Mouse (Mus musculus) heart, postnatal 36 days (tissue): ENCODE measurements at regions not wholly inside any gene's neighbourhood (a gene's known extent, or its start where the extent isn't known, plus 50 kb on each side); places are given as distances from the start of the nearest gene placed in this dataset.

Experiments
- DNase-seq, 2 experiments: peaks; one replicate each; pipeline ENCODE4 v3.0.0; 2021 to 2022
- intact Hi-C: fragments of 180-260 bp; cut with DNase I; formaldehyde crosslinking; loops from one replicate; pipeline ENCODE4 v1.15.1; 2025

GRCm38 (mm10) chr16:18683556-18683955, 53.8 kb upstream of the Sept5 start:
- intact Hi-C loops, result no loop called here
- no peak for DNase-seq

DNA sequence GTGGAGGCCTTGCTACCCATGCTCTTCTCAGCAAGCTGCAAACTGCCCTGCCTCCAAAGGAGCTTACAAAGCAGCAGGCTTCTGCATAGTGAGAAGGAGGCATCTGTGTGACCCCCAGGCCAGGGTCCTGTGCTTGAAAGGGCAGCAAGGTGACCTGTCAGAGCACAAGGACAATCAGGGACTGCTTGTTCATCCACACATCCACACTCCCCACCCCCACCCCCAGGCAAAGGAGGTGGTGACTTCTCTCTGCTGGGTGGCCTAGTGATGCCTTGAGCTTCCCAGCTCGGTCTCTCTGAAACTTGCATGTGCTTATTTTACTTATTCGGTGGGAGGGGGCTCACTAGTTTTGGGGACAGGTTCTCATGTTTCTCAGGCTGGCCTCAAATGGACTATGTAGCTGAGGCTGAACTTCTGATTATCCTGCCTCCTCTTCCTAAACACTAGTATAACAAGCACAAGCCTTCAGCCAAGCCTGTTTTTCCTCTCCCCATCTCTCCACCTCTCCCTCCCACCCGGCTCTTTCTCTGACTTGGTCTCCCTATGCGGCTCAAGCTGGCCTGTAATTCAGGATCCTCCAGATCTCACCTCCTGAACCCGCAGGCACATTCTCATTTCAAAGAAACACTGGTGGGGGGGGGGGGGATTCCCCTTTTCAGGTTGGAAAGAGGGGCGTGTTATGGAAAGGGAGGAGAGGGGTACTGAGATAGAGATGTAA, 56.4 kb upstream of the Sept5 start:
- no peak for DNase-seq
- intact Hi-C loops, result no loop called here

DNA sequence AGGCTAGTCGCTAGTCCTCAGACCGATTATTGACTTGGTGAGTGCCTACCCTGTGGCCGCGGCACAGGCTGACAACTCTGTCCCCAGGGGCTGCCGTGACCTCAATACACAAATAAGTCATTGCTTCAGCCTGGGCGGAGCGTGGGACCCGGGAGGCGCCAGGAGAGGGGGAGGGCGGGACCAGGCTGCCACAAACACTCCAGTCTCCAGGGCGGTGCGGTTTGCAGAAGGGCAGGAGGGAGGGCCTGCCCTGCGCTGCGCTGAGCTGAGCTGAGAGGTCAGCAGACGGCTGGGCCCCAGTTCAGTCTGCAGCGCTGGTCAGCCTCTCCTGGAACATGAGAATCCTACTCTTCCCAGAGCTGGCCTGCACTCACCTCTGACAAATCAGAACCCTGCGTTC, 57.2 kb upstream of the Sept5 start:
- intact Hi-C loops, result no loop called here

DNA sequence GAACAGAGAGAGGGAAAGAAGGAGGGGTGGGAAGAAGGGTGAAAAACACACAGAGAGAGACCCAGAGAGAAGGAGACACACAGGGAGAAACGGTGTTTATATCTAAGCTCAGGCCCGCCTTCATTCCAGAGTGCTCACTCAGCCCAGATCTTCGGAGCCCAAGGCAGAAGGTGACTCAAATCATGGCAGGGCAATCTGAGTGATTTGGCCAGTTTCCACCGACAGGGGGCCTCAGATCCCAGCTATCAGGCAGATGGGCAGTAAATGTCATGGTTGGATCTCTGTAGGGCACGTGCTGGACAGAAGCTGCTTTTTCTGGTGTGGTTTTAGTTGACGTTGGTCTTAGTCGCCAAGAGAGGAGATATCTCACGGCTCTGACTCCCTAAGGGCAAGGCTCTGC, 57.6 kb upstream of the Sept5 start:
- intact Hi-C loops, result no loop called here
- peak; percentile 53 to 71 for DNase-seq

More for the DNA sequence above, 57.2 kb upstream of the Sept5 start:
- DNase-seq, result peak; percentile 86

GRCm38 (mm10) chr16:18695596-18695995, 65.8 kb upstream of the Sept5 start:
- intact Hi-C loops, result loop anchor here (5.0 kb wide), 2 partner anchors 37 to 82 kb away; partner anchors contain the start of gene Cldn5

GRCm38 (mm10) chr16:18696074-18696819, 66.5 kb upstream of the Sept5 start:
- intact Hi-C loops, result loop anchor here (1.0 to 5.0 kb wide), 4 partner anchors 36 to 163 kb away; partner anchors contain the start of gene Cldn5
- DNase-seq, result peak; percentile 86 to 92

More at GRCm38 (mm10) chr16:18695596-18695995, 65.8 kb upstream of the Sept5 start:
- DNase-seq, result no peak

- intact Hi-C loops, result loop anchor here (1.0 to 5.0 kb wide), 4 partner anchors 36 to 162 kb away; partner anchors contain the start of gene Cldn5
- DNase-seq, result no peak
Measured at GRCm38 (mm10) chr16:18696820-18697168, 67.0 kb upstream of the Sept5 start.

DNA sequence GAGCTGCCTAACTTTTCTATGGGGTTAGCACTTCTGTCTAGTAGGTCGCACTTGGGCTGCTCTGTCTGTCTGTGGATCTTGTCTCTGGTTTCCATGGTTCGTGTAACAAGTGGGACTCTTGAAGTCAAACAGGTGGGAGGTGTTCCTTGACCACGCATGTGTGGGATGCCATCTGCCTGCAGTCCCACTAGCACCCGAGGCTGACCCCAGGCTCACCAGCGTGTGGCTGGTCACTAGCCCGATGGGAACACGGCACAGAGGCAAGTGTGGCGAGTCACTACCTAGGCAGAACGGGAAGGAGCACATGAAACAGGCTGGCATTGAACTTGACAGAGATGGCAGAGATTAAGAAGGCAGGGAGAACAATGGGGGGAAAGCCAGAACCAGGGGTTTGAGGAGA, 72.5 kb upstream of the Cldn5 start:
- intact Hi-C loops, result no loop called here

DNA sequence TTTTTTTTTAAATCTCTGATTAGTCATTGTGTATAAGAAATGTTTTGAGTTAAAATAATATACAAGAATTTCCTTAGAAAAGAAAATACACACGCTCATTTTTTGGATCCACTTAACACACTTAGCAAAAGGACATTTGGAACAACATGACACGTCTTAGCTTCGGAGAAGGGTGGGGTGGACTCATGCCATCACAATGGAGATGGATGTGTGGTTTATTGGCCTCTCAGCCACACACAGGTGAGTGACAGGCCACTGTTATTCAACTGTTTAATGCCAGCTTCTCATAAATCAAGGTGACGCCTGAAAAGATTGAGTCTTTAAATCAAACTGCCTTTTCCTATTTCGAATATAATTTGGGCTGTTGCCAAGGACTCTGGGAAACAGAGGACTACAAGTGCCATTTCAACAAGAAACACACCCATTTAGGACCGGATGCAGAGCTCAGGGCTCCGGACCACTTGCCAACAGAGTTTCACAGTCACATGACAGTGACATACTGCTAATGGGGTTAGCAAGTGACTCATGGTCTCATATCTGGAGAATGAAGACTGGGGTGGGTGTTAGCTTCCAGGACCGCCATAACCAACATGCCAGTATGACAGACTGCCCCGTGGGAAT, 71.5 kb upstream of the Cldn5 start:
- peak; percentile 38 to 50 for DNase-seq
- intact Hi-C loops, result no loop called here

More for the DNA sequence above, 72.5 kb upstream of the Cldn5 start:
- DNase-seq, result no peak

DNA sequence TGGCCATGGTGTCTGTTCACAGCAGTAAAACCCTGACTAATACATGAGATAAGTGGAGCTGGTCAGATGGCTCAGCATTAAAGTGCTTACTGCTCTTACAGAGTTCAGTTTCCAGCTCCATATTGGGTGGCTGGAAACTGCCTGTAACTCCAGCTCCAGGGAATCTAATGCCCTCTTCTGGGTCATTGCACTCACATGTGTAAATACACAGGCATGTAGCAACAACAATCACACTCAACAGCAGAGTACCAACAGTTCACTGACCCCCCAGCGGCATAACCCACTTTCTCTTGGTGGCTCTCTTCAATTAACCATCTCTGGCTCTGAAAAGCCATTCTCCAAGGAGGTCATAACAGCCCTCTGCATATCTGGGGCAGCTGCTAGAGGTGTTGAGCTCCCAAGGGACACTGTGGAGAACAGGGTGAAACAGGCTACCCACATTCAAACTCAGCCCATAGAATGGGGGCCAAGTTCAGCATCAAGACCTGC, 65.0 kb upstream of the Cldn5 start:
- no peak for DNase-seq
- intact Hi-C loops, result no loop called here

GRCm38 (mm10) chr16:18713017-18713416, 63.6 kb upstream of the Cldn5 start:
- DNase-seq, result no peak
- intact Hi-C loops, result no loop called here

- DNase-seq, result no peak
- intact Hi-C loops, result no loop called here
Measured at GRCm38 (mm10) chr16:18715381-18715780, 61.3 kb upstream of the Cldn5 start.

DNA sequence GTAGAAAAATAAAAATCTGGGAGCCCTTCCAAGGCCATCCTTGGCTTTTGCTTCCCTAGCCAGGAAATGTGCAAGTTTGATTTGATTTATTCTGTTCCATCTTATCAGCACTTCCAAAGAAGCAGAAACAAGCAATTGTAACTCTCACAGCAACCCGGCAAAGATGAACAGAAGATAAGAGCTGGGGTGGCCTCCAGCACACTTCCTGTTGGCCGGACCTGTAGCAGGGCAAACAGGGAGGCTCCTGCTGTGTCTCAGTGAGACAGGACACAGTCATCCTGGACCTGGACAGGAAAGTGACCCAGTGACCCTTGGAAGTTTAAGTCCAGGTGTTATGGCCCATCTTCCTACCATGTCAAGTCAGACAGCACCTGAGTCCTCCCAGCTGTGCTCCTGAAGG, 58.6 kb upstream of the Cldn5 start:
- no peak for DNase-seq

GRCm38 (mm10) chr16:18720433-18721233, 56.0 kb upstream of the Cldn5 start:
- no peak for DNase-seq
- intact Hi-C loops, result no loop called here

More for the DNA sequence above, 58.6 kb upstream of the Cldn5 start:
- intact Hi-C loops, result no loop called here

DNA sequence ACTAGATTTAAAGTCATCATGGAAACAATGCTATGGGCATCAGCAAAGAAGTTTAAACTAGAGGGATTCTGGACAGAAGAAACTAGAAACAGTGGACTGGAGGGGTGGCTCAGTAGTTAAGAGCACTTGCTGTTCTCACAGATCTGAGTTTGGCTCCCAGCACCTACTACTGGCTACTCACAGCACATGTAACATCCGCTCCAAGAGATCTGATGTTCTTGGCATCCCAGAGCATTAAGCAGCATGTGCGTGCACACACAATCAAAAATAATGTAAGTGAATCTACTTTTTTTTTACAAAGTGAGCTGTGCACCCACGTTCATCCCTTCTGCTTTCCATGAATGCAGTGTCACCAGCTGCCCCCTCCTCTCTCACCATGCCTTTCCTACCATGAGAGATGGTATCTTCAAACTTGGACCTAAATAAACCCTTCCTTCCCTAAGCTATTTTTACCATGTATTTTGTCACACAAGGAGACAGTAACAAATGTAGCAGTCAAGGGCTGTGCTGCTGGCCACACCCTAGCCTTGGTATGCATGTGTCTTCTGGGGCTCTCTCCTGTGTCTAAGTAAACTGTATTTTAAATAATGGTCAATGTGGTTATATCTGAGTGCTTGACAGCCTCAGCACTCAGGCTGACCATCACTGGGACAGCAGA, 53.3 kb upstream of the Cldn5 start:
- intact Hi-C loops, result no loop called here
- DNase-seq, result no peak

DNA sequence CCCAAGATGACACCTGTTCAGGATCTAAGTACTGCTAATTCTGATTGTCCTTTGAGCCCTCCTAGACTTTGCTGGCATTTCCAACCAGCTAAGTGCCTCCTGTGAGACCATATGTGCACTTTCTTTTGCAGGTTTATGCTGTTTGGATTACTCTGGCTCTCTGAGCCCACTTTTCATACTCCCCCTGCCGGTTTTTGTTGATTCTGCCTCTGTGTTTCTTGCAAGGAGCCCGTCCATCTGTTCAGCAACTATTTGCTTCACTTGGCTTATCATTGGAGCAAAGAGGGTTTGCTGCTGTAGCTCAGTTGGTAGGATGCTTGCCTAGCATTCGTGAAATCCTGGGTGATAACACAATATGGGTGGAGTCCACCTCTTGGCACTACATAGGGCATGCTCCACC, 52.8 kb upstream of the Cldn5 start:
- no peak for DNase-seq
- intact Hi-C loops, result no loop called here

DNA sequence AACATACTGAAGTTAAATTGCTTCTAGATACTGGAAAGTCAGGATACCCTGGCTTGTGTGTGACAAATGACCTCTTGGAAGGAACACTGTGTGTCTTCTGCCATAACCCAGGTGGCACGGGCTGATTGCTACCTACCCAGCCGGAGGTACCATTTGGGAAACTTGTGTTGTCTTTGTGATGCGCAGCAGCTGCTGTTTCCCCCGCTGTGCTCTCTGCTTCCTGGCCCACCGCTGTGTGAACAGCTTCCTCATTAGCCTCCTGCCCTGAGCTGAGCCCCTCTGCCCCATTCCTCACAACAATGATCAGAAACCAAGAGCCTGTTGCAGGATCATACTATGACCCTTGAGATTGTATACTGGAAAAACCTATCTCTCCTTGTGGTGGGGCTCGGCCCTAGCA, 51.9 kb upstream of the Cldn5 start:
- intact Hi-C loops, result no loop called here
- DNase-seq, result no peak
